Mouse (Mus musculus): ENCODE results near the gene Dennd2a.
A peak's percentile ranks its signal among the peaks of the same experiment; 100 is the strongest.

Gene Dennd2a

DNA sequence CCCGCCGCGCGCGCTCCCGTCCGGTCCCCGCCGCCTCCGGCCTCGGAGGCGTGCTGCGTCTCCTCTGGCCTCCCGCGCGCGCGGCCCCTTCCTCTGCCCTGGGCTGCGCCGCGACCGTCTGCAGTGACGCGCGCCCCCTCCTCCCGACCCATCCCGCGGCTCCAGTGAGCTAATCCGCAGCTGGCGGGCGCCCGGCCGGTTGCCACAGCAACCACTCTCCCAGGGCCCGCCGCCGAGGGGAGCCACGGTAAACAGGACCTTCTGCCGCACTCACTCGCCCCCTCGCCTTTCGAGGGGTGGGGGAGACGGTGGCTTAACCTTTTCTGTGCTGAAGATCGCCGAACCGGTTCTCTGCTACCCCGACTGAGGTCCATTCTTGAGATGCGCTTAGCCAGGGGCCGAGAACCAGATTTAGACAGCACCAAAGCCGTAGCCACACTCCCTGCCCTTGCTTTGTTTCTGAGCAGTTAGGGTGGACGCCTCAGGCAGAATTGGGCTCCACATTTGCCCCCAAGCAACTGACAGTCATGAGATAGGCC lies at the start of gene Dennd2a:
Gene Dennd2a (minus strand): TSS at position 145 of the 539 bp plus-strand sequence.
- no peak for DNase-seq (ENCODE audit: low spot score)

DNA sequence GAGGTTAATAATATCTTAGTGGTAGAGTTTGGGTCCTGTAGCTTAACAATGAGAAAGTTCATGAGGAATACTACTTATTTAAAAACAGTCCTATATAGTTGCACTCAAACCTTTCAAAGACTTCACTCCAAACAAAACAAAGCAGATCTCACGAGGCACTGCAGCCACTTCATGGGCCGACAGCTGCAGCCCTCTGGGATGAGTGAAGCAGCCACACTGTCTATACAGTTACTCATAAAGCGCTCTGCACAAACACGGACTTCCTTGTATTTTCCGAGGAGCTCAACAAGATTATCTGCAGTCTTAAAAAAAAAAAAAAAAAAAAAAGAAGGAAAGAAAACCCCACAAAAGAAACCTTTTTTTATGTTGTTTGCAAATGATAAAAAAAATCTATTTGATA lies 49.7 kb upstream of the Dennd2a start:
- no peak for DNase-seq (ENCODE audit: low spot score)

- DNase-seq (ENCODE audit: low spot score): peak; percentile 17
Observed at GRCm38 (mm10) chr6:39606862-39607261, 49.2 kb upstream of the Dennd2a start.

DNA sequence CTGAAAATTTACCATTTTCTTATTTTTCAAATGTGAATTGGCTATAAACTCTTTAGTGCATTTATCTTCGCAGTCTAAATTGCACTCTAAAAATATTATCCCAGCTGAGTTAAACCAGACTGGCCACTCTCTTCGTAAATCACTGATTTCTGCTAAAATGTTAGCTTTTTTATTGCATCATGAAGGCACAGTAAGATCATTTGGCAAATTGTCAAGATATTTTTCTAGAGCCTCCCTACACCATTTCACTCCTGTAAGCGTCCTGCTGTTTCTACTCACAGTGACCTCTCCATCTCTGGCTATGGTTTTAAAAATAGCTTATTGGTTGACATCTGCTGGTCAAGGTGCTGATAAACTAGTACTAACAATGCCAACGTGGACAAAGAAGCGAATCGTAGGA lies 48.4 kb upstream of the Dennd2a start:
- DNase-seq (ENCODE audit: low spot score): no peak

- no peak for DNase-seq (ENCODE audit: low spot score)
Observed at GRCm38 (mm10) chr6:39604565-39604964, 46.9 kb upstream of the Dennd2a start.

DNA sequence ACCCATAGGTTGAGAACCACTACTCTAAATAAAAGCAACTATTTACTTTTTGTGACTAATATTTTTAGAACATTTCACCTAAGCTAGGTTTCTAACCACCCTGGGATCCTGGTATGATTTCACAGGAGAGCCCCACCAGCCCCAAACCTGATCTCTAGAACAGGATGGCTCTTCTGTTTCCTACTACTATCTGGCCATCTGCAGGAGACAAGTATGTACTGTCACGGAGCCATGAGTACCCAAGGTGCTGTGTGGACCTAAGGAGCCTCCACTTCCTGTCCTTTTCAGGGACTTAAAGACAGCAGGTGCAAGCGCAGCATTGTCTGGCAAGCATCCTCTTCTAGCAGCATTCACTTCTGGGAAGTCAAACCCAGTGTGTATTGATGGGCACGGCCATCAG lies 44.2 kb upstream of the Dennd2a start:
- no peak for DNase-seq (ENCODE audit: low spot score)

GRCm38 (mm10) chr6:39600851-39601250 lies 43.2 kb upstream of the Dennd2a start:
- no peak for DNase-seq (ENCODE audit: low spot score)

- DNase-seq (ENCODE audit: low spot score): peak; percentile 93
Observed at GRCm38 (mm10) chr6:39592401-39593214, 34.9 kb upstream of the Dennd2a start, which contains the start of gene Ndufb2. Gene Ndufb2, plus strand, starts transcription at chr6:39592574.

DNA sequence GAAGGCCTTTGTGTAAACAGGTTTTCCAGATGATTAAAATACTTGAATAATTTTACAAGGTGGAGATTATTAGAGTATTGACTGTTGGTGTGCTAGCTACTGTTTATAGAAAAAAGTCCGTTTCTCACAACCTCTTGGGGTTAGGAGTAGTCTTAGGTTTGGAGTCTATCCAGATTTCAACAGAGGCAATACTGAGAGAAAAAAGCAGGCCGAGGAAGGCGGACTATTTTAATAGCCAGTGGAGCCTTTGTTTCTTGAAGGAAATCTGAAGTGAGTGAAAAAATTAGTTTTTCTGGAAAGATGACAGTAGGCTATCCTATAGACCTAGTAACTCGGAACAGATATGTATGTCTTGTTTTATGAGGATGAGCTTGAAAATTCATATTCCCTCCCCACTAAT lies 33.8 kb upstream of the Dennd2a start:
- DNase-seq (ENCODE audit: low spot score): no peak

- no peak for DNase-seq (ENCODE audit: low spot score)
Observed at GRCm38 (mm10) chr6:39585517-39585916, 27.9 kb upstream of the Dennd2a start, which contains the start of gene Gm42420. Gene Gm42420, plus strand, starts transcription at chr6:39585753.

- DNase-seq (ENCODE audit: low spot score): no peak
Observed at GRCm38 (mm10) chr6:39581087-39581784, 23.6 kb upstream of the Dennd2a start.

DNA sequence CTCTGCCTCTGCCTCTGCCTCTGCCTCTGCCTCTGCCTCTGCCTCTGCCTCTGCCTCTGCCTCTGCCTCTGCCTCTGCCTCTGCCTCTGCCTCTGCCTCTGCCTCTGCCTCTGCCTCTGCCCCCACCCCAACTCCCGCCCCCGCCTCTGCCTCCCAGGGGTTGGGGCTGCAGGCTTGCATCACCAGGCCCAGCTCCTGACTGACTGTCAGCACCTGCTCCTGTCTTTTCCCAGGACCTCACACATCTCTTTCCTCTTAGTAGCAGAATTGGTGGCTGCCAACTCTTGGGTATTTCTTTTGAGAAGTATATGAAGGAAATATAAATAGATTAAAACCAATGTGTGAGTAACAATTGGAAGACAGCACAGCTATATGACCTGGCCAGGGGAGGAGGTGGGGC lies 22.9 kb upstream of the Dennd2a start:
- DNase-seq (ENCODE audit: low spot score): no peak

GRCm38 (mm10) chr6:39579552-39579951 lies 21.9 kb upstream of the Dennd2a start:
- DNase-seq (ENCODE audit: low spot score): no peak

- DNase-seq (ENCODE audit: low spot score): no peak
Observed at GRCm38 (mm10) chr6:39574951-39575350, 17.3 kb upstream of the Dennd2a start.

DNA sequence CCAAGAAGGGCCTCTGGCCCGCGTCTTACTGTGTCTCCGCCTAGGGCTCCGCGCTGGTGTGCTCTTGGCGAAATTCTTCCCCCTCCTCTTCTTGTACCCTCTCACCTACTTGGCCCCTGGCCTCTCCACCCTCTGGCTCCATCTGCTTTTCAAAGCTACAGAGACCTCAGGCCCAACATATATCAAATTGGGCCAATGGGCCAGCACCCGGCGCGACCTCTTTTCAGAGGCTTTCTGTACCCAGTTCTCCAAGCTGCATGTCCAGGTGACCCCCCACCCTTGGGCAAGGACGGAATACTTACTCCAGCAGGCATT lies 16.8 kb upstream of the Dennd2a start:
- DNase-seq (ENCODE audit: low spot score): no peak

GRCm38 (mm10) chr6:39573791-39574554 lies 16.3 kb upstream of the Dennd2a start, which contains the start of gene Adck2:
Gene Adck2, plus strand, starts transcription at chr6:39573873.
- DNase-seq (ENCODE audit: low spot score): peak; percentile 68

DNA sequence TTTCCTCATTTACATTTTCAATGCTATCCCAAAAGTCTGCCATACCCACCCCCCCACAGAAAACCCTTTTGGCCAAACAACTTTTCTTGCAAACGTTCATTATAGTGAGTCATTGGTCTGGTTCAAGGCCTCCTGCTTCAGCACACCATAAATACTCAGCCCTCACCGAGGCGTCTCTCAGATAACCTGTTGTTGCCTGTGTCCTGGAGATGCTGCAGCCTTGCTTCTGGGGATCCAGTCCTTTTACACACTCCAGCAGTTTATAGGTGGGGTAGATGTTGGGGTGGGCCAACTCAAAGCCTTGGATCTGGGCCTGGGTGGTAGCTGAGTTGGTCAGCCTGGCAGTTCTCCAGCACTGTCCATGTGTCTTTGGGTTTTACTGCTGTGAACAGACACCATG lies 12.8 kb upstream of the Dennd2a start:
- no peak for DNase-seq (ENCODE audit: low spot score)

DNA sequence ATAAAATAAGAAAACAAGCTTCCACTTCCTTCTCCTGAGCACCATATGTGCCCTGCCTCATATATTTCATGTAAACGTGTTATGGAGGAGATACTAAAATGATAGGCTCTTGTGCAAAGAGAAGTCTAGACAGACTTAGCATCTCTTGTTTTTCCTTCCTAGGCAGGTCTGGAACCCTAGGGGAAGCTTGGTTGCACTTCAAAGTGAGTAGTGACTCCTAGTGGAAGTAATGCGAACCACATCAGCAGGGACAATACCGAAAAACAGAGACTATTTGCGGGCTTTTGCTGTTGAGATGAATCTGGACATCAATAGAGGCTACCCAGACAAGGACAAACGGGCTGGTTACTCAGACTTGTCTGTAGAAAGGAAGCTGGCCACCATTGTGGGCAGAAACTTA lies 9.9 kb upstream of the Dennd2a start:
- no peak for DNase-seq (ENCODE audit: low spot score)

GRCm38 (mm10) chr6:39562166-39563015 lies 4.7 kb upstream of the Dennd2a start:
- peak; percentile 51 for DNase-seq (ENCODE audit: low spot score)

GRCm38 (mm10) chr6:39559276-39559939 lies 1.7 kb upstream of the Dennd2a start:
- no peak for DNase-seq (ENCODE audit: low spot score)

Data from spleen, adult 12 weeks (tissue).